Mouse (Mus musculus): Measurements from ENCODE around the gene Rbp1.

The Rbp1 gene

DNA sequence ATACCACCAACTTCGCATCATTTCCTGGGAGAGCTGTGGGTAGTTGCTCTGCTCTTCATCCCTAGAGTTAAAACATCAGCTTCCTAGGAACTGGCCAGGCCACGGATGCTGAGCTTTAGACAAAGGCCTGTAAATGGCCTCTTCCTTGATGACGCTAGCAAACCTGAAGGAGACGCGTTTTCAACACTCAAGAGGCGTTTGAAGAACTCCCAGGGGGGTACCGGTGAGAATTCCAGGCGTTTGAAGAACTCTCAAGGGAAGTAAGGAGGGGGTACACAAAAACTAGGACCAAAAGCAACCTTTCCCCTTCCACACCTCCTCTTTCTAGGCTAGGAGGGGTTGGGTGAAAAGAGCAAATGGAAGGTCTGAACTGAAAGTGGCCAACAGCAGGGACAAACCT, 1.5 kb downstream of the Rbp1 start:
- no peak for DNase-seq (ENCODE audit: extremely low read depth, insufficient read length, low spot score)

DNA sequence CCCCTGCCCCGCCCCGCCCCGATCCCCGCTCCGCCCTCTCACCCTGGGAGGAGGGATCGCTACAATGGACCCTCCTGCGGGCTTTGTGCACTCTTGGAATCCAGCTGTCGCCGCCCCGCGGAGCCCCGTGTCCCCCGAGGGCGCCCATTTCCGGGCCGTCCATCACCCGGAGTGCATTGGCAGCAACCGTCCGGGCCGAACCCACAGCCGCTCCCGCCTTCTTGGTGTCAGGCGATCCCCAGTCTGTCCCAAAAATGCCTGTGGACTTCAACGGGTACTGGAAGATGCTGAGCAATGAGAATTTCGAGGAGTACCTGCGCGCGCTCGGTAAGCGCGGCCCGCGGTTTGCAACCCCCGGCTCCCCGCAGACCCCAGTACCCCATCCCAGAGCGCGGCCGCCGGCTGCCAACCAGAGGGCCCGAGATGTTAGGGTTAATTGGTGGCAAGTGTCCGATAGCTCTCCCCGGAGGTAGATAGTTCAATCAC, 2.0 kb downstream of the Rbp1 start:
- no peak for DNase-seq (ENCODE audit: extremely low read depth, insufficient read length, low spot score)

DNA sequence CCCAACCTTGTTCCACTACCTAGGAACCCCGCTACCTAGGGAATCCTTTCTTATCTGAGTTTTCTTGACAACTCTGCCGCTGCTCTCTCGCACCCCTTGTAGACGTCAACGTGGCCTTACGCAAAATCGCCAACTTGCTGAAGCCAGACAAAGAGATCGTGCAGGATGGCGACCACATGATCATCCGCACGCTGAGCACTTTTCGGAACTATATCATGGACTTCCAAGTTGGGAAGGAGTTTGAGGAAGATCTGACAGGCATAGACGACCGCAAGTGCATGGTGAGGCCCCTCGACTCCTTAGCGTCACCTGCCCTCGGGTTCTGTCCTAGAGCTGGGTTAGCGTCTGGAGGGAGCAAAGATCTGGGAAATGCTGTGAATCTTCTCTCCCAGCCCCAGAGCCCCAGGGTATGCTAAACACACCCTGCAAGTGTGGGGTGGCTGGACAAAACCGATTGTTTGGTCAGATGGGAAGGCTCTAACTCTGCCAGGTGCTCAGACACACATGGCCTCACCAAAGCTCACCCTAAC, 2.7 kb downstream of the Rbp1 start:
- DNase-seq (ENCODE audit: extremely low read depth, insufficient read length, low spot score), result no peak

DNA sequence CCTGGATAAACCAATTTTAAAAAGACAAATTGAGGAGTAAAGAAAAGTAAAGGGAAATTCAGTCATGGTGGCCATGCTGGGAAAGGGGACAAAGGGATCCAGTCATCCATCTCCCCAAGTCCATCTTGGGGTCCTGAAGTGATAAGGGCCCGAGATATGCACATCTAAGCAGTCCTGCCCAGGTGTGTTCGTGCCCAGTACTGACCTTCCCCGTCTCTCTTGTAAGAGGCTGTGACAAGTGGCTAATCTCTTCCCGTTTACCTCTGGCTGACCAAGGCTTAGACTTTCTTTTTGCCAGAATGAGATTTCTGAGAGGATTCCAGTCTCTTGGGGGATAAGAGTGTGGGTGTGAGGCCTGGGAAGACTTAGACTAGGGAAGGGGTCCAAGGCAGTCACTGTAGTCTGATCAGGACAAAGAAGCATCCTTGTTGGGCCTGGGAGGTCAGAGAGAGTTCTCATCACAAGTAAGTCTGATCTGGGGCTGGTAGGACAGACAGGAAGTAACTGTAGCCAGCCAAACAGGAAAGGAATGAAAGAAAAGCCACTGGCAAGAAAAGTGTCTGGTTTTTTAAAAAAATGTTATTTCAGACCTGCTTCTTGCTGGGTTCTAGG, 5.3 kb downstream of the Rbp1 start:
- no peak for DNase-seq (ENCODE audit: extremely low read depth, insufficient read length, low spot score)

DNA sequence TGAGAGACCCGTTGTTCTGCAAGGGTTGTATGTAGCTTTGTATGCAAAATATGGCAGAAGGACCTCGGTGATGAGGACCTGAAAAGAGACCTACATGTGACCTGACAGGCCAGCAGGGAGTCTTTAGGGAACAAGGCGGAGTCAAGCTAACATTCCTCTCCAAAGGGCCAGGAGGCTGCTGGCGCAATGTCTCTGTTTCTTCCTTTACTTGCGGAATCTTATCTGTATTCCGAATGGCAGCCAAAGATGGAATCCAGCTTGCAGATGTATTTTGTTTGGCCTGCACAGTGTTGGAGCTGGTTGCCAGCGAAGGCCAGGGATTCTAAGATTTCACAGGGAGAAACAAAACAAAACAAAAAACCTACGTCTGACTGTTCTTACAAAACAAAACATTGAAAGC, 6.0 kb downstream of the Rbp1 start:
- DNase-seq (ENCODE audit: extremely low read depth, insufficient read length, low spot score), result no peak

DNA sequence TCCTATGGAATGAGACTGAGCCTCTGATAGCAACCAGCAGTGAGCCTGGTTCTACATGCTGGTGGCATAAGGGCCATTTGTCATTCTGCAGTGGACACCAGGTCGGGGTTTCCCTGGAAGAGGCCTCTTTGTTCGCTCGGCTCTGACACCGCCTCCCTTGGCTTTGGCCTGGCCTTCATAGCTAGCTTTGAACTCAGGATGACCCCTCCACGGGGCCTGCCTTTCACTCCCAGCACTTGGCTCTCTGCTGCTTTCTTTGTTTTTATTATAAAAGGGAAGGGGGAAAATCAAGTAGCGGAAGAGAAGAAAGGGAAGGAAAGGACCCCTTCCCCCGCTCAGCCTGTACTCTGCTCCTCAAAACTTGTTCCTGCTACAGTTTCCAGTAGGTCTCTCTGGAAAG, 7.0 kb downstream of the Rbp1 start:
- DNase-seq (ENCODE audit: extremely low read depth, insufficient read length, low spot score), result no peak

DNA sequence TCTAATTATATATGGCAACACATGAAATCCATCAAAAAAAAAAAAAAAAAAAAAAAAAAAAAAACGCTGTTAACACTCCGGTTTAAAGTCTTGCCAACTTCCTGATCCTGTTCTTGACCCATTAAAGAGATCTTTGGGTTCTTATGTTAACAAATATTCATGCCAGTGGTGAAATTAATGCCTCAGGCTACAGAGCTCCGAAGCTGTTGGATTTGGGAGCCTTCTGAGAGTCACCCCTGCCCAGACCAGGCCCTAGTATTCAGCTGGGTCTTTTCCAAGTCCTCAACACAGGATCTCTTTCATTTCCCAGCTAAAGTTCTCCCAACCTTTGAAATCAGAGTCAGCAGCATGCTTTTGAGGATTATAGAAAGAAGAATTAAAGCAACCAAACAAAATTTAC, 7.8 kb downstream of the Rbp1 start:
- no peak for DNase-seq (ENCODE audit: extremely low read depth, insufficient read length, low spot score)

DNA sequence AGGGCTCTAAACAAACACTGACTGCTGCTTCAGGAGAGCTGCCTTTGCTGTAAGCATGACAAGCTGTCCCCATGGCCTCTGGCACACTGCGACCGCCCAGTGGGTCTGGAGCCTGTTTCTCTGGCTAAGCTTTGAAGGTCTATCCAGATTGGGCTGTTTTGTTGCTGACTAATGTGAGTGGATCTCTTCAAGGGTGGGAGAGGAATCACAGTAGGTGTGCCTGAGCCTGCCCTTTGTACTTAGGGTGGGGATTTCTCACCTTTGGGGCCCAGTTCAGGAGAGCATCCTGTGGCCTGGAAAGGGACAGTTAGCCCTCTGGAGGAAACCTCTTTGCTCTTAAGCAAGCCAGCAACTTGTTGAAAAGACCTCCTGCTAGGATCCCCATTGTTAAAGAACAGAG, 10.3 kb downstream of the Rbp1 start:
- no peak for DNase-seq (ENCODE audit: extremely low read depth, insufficient read length, low spot score)

DNA sequence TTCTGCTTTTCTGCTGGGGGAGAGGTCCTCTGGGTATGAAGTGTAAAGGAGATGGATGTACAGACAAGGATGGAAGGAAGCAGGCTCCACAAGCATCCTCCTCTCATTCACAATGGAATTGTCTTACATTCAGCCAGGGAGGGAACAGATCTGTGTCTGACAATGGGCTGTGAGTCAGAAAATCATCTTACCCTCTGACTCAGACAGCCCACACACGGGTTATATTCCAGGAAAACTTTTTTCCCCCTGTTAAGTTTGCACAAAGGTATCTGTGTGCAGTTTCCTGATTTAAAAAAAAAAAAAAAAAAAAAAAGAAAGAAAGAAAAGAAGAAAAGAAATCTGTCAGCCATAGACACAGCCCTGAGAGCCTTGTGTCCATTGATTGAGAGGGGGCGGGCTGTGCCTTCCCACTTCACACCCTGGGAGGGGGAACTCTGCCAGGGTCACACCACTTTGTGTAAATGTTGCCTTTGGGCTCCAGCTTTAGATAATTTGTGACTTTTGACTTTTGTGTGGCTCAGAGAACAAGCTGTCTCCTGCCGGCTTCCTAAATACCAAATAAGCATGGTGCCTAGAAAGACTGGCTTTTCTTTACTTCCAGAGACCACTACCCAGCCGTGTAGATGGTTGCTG, 11.3 kb downstream of the Rbp1 start:
- no peak for DNase-seq (ENCODE audit: extremely low read depth, insufficient read length, low spot score)

DNA sequence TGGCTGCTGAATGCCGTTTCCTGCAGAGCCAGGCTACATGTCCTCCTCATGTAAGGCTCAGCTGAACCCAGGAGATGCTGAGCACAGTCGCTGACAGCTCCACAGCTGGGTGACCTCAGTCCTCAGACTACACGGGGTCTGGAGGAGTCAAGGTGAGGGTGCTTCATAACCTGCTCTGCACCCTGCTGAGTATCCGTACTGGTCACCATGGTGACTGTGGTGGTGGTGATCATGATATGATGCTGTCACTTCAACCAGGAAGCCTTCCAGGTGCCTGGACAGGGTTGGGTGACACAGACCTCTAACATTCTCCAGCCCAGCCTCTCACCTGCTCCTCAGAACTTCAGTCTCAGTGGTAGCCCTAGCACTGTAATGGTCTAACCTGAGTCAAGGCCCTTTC, 15.1 kb downstream of the Rbp1 start:
- DNase-seq (ENCODE audit: extremely low read depth, insufficient read length, low spot score), result no peak

DNA sequence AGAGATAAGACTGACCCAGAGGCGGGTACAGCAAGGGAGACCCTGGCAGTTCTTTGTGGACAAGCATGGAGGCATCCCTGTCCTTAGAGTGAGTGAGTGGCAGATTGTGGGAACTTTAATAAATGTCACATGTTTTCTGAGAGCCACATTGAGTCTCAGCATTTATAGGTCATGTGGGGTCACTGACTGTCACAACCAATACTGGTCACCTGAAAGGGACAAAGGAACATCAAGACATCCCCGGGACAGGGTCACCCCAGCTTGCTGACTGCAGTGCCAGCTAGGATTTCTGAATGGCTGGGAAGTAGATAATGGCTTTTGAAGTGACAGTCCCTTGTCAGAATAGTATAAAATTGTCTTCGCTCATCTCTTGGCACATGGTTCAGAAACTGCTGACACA, 16.3 kb downstream of the Rbp1 start:
- no peak for DNase-seq (ENCODE audit: extremely low read depth, insufficient read length, low spot score)

DNA sequence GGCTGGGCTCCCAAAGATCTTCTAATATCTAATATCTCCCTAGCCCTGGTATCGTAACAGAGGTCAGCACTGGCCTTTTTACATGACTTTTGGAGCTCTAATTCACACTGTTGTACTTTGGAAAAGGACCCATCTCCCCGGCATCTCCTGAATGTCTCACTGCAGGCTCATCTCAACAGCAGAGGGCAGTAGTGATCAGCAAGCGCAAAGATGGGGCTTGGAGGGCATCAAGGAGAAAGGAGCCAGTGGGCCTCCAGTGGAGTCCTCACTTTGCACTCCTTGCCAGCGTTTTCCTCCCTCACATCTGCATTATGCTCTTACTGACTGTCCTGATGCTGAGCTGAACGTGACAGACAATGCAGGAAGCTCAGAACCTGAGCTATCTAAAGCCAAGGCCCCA, 19.9 kb downstream of the Rbp1 start:
- DNase-seq (ENCODE audit: extremely low read depth, insufficient read length, low spot score), result no peak

DNA sequence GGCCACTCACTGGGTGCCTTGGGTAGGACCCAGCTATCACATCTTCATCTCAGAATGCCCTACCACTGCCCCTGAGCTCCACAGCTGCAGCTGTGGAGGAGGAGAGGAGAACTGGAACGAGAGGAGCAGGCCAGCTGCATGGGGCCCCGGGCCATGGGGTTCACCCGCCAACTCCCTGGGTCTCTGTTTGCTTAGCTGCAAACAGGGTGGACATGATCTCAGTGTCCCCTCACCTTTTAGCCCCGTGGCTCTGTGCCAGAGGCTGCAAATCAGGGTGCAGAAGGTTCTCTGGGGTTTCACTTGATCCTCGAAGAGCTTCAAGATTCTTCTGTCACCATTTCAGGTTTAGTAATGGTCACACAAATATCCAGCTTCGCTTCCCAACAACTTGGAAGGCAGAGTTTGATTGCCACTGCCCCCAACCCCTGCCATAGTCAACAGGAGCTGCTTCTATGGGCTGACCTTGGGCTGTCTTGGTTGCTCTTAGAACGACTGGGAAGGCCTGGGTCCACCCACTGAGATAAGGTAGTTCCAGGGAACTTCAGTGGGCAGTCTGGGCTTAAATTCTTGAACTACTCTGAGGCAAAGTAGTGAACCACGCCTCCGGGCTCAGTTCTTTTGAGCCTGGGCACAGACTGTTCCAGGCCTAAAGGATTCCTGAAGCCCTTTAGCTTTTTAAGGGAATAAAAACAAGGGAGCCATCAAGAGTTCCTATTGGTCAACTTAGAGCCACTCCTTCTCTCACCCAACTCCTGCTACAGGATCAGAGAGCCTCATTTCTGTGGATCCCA, 22.8 kb downstream of the Rbp1 start:
- no peak for DNase-seq (ENCODE audit: extremely low read depth, insufficient read length, low spot score)

DNA sequence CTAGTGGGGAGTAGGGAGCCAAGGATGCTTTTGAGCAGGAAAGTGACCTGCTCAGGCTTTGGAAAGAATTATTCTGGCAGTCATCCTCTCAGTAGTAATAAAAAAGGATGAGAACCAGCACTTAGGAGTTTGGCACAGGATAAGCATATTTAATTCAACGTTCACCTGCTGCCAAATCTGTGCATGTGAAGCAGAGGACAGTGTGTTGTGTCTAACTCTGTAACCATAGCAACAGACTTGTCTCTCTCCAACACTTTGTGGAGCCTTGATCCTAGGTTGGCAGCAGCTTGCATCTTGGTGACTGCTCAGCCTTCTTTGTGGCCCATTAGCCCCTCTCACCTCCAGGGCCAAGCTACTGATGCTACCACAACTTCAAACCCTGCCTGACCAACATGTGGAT, 28.2 kb downstream of the Rbp1 start:
- DNase-seq (ENCODE audit: extremely low read depth, insufficient read length, low spot score), result no peak

DNA sequence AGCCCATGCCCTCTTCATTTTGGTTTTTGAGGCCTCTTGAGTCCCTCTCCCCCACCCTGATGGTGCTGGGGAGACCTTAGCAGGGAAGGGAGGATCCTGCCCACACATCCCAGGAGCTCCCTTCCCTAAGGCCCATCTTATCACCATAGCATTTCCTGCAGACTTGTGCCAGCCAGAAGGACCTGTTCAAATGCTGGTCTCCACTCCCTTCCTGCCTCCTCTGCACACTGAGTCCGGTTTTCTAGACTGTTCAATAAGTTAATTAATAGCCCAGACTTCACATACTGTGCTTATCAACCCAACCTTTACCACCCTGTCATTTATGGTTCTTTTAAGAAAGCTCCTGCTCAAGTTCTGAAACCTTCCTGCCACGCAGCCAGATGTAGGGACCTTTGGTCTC, 43.9 kb downstream of the Rbp1 start:
- DNase-seq (ENCODE audit: extremely low read depth, insufficient read length, low spot score), result no peak

DNA sequence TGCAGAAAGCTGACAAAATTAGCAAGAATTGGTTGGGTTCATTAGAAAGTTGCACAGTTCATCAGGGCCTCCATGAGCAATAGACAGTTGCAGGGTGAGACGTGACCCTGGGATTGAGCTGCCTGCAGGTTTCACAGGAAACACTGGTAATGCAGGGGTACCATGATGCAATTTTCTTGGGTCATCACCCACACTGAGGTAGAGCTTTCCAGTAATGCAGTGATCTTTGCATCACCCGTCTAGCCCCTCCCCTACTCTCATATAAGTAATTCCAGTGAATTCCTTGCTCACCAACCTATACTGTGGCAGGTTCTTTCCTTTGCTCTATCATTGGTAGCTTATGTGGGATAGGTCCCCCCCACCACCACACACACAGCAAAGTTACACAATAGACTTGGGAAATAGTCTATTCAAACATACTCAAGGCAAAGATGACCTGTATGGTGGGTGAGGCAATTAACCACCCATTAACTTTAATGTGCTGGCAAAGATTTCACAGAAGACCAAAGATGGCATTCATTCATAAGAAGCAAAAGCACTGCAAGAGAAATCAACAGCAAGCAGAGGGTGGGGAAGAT, 57.5 kb downstream of the Rbp1 start:
- no peak for DNase-seq (ENCODE audit: extremely low read depth, insufficient read length, low spot score)

DNA sequence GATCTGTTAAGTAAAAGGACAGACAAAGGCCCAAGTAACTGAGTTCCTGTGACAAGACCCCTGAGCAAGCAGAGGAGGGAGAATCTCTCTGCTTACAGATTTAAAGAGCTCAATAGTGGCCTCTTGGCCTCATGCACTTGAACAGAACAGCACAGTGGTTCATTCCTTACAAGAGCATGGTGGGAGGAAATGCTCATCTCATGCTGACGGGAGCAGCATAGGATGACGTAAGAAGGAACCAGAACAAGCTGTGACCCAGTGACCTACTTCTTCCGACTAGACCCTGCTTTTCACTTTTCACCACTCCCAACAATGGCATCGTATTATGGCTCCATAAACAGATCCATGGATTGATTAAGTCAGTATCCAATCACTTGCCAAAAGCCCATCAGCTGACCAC, 59.5 kb downstream of the Rbp1 start:
- no peak for DNase-seq (ENCODE audit: extremely low read depth, insufficient read length, low spot score)

DNA sequence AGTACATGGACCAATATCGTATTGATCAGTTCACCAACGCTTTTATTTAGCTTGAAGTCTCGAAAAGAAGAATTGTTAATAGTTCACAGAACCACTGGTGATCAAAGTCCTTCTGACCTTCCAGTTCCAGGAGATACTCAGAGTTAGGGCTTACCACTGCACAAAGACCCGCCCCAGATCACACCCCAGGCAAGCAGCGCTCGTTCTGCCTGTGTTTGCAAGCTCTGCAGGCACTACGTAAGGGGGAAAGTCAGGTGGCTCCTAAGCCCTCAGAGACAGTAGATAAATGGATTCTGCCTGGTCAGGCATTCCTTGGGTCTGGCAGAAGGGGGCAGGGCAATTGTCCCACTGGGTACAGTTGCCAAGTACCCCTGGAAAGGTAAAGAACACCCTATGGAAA, 62.3 kb downstream of the Rbp1 start:
- DNase-seq (ENCODE audit: extremely low read depth, insufficient read length, low spot score), result no peak

DNA sequence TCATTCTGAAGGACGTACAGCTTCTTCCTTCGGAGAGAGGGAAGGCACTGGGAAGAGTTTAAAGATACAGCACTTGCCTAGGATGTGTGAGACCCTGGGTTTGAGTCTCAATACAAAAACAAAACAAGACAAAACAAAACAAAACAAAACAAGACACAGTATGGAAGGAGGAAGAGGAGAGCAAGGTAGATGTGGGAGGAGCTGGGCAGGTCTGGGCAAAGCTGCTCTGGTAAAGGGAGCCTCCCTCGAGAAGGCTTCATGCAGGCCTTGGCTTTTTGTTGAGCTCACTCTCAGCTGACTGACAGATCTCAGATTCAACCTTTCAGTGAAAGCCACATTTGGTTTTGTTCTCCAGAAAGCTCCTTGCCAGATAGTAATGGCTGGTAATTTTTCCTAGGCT, 63.1 kb downstream of the Rbp1 start, which contains the start of gene Rbp2:
TSS of gene Rbp2 (plus strand) at position 301 of the 400 bp plus-strand sequence.
- no peak for DNase-seq (ENCODE audit: extremely low read depth, insufficient read length, low spot score)

DNA sequence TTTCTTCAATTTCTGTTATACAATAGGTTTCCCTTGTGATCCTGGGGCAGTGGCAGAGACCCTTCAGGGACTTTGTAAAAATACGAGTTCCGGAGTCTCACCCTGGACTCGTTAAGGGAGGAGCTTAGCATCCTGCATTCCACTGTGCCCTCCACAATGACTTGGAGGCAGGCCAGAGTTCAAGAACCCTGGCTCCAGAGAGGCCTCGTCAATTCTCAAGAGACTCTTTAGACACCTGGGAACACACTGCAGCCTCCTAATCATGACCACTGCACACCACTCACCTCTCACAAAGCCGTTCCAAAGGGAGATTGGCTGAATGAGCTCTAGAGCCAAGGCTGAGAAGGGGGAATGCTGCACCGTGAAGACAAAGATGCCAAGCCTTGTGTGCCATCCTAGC, 64.5 kb downstream of the Rbp1 start:
- no peak for DNase-seq (ENCODE audit: extremely low read depth, insufficient read length, low spot score)

DNA sequence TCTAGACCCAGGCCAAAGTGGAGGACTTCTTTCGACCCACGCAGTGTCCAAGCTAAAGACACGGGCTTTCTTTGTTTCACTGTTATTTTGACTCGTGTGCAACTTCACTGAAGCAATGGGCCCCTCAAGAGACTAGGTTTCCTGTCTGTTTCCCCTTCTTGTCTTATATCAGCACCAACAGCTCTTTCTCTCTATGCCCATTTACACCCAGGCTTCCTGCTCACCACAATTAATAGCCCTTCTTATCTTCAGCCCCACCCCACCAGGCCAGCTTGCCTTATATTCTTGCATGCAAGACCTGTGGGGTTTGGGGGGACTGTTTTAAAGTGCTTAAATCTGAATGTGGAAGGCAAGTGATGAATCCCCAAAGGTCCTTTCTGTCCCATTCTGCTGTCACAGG, 66.8 kb downstream of the Rbp1 start:
- DNase-seq (ENCODE audit: extremely low read depth, insufficient read length, low spot score), result no peak
